Mouse (Mus musculus): ENCODE results near the gene Pea15a. TPM values are rescaled to one million over a fixed set of nuclear protein-coding genes. Genes with fewer than 3 reads are reported as not detected.

Pea15a gene
- polyA plus RNA-seq, 1 experiment from 2014 or later = 79.3 TPM

Other genes with a start within 250 kb of the Pea15a start
- gene Vangl2, start 178.4 kb downstream of the Pea15a start, polyA plus RNA-seq (2015; fragmentation: Nextera tagmentation; extraction: Ambion mirVana) = 22.1 and 25.2 TPM in 2 replicates
- gene Nhlh1, start 149.2 kb downstream of the Pea15a start, polyA plus RNA-seq (2015; fragmentation: Nextera tagmentation; extraction: Ambion mirVana) = 0.66 and 1.5 TPM in 2 replicates
- gene Copa, start 124.3 kb downstream of the Pea15a start, polyA plus RNA-seq (2015; fragmentation: Nextera tagmentation; extraction: Ambion mirVana) = 216 and 239 TPM in 2 replicates
- gene Ncstn, start 124.0 kb downstream of the Pea15a start, polyA plus RNA-seq (2015; fragmentation: Nextera tagmentation; extraction: Ambion mirVana) = 103 and 106 TPM in 2 replicates
- gene Pex19, start 80.0 kb downstream of the Pea15a start, polyA plus RNA-seq (2015; fragmentation: Nextera tagmentation; extraction: Ambion mirVana) = 133 and 152 TPM in 2 replicates
- 150 and 153 TPM in 2 replicates for gene Dcaf8, start 58.7 kb downstream of the Pea15a start, polyA plus RNA-seq (2015; fragmentation: Nextera tagmentation; extraction: Ambion mirVana)
- 2.1 and 4.3 TPM in 2 replicates for gene Casq1, start 13.1 kb upstream of the Pea15a start, polyA plus RNA-seq (2015; fragmentation: Nextera tagmentation; extraction: Ambion mirVana)
- not detected in 2 replicates for gene Atp1a4, start 51.6 kb upstream of the Pea15a start, polyA plus RNA-seq (2015; fragmentation: Nextera tagmentation; extraction: Ambion mirVana)
- gene Igsf8, start 54.8 kb upstream of the Pea15a start, polyA plus RNA-seq (2015; fragmentation: Nextera tagmentation; extraction: Ambion mirVana) = 46.9 and 49.8 TPM in 2 replicates
- 1.9 and 2.5 TPM in 2 replicates for gene Atp1a2, start 91.3 kb upstream of the Pea15a start, polyA plus RNA-seq (2015; fragmentation: Nextera tagmentation; extraction: Ambion mirVana)
- 0.07 TPM in 1 of 2 replicates, not detected in the other for gene Kcnj9, start 122.5 kb upstream of the Pea15a start, polyA plus RNA-seq (2015; fragmentation: Nextera tagmentation; extraction: Ambion mirVana)
- gene Kcnj10, start 134.4 kb upstream of the Pea15a start, polyA plus RNA-seq (2015; fragmentation: Nextera tagmentation; extraction: Ambion mirVana) = 0.06 TPM in 2 replicates
- gene Pigm, start 169.7 kb upstream of the Pea15a start, polyA plus RNA-seq (2015; fragmentation: Nextera tagmentation; extraction: Ambion mirVana) = 6.6 and 7.3 TPM in 2 replicates